Mouse (Mus musculus) E14TG2a.4 (cell line): ENCODE data around the gene Pik3r6.

Experiments used
- CTCF ChIP-seq: conservative IDR thresholded peaks from 2 replicates; pipeline ENCODE4 v1.5.1; 2014; ENCODE audit warnings: low read length
- NANOG ChIP-seq: IDR thresholded peaks from 2 replicates; pipeline ENCODE4 v1.6.1; 2014; ENCODE audit warnings: borderline replicate concordance, low read length, mixed read lengths
- POU5F1 ChIP-seq: IDR thresholded peaks from 2 replicates; pipeline ENCODE4 v1.6.1; 2014; ENCODE audit warnings: low read length, borderline replicate concordance

GRCm38 (mm10) chr11:68486093-68486492, 16.7 kb upstream of the Pik3r6 start:
- no peak for TF ChIP-seq CTCF
- TF ChIP-seq POU5F1 = no peak
- TF ChIP-seq NANOG = no peak
